Mouse (Mus musculus) bone marrow, adult 2 months (tissue): ENCODE results near the gene Pdzd8. TPM values are rescaled to one million over a fixed set of nuclear protein-coding genes. Genes with fewer than 3 reads are reported as not detected.

Experiments used
- H3K27ac ChIP-seq: fragments of 200-500 bp; 2 replicates; pipeline ENCODE4 v1.5.1; 2012; ENCODE audit warnings: low read depth, mild to moderate bottlenecking, control low read depth, inconsistent platforms, low read length; ENCODE audit not compliant: control insufficient read depth, poor library complexity, insufficient read depth
- H3K4me1 ChIP-seq: fragments of 200-500 bp; 2 replicates; pipeline ENCODE4 v1.6.1; 2011; ENCODE audit warnings: low read length; ENCODE audit not compliant: control insufficient read depth, insufficient read depth
- H3K4me3 ChIP-seq: fragments of 200-500 bp; replicated peaks from 2 replicates; pipeline ENCODE3; 2011; ENCODE audit warnings: mild to moderate bottlenecking, low read depth, low read length, control low read depth; ENCODE audit not compliant: control insufficient read depth
- CTCF ChIP-seq: fragments of 200-500 bp; IDR thresholded peaks from 2 replicates; pipeline ENCODE4 v1.5.1; 2011; ENCODE audit warnings: low read length, control low read depth; ENCODE audit not compliant: control insufficient read depth, insufficient read depth
- POLR2A ChIP-seq: fragments of 200-500 bp; IDR thresholded peaks from 2 replicates; pipeline ENCODE4 v1.6.1; 2011; ENCODE audit warnings: low read depth, mild to moderate bottlenecking, control low read depth, low read length, borderline replicate concordance; ENCODE audit not compliant: control insufficient read depth
- WGBS: fragments of 180-500 bp; shearing (Covaris S2); methylation state at CpG from one replicate; pipeline ENCODE4 v1.1.7; 2018; 5-methylcytosine and 5-hydroxymethylcytosine counted together
- polyA plus RNA-seq: library from polyadenylated mRNA; stranded (reverse); fragments of >200 nt; gene quantifications from 2 replicates; pipeline ENCODE4 v1.2.4, GENCODE M21; 2011; ENCODE audit warnings: low replicate concordance; ENCODE audit not compliant: missing spikeins, insufficient read depth, insufficient read length

Gene Pdzd8
- 8.8 and 13.6 TPM in 2 replicates for polyA plus RNA-seq

- TF ChIP-seq POLR2A = peak; percentile 61; the same call in 1 of the 2 replicates
- TF ChIP-seq CTCF = no peak
- WGBS = under 1% methylated on average over 78 of the region's 91 CpGs
- Histone ChIP-seq H3K4me1 (peaks cover 1% of the 10 kb centered on the region), H3K27ac (peak within 1 kb of the TSS; percentile 99), H3K4me3 (peak within 1 kb of the TSS; percentile 100)
Measured at GRCm38 (mm10) chr19:59345658-59346283, at the start of gene Pdzd8. TSS of gene Pdzd8 (minus strand) at chr19:59345780.

GRCm38 (mm10) chr19:59393777-59394441 lies 48.3 kb upstream of the Pdzd8 start:
- peaks cover 1% of the 10 kb centered on the region; the same call in 1 of the 2 replicates for H3K4me1 ChIP-seq
- 62% methylated on average over 8 of the region's 8 CpGs for WGBS
- H3K27ac ChIP-seq = no peak overlapping the region
- no peak overlapping the region for H3K4me3 ChIP-seq
- TF ChIP-seq CTCF = no peak
- no peak for TF ChIP-seq POLR2A

- Histone ChIP-seq H3K27ac (no peak overlapping the region), H3K4me3 (peak overlapping the region; percentile 24), H3K4me1 (peaks cover 5% of the 10 kb centered on the region)
- WGBS = 8% methylated on average over 15 of the region's 15 CpGs
- no peak for TF ChIP-seq POLR2A
- peak; percentile 55; the same call in 1 of the 2 replicates for TF ChIP-seq CTCF
Measured at GRCm38 (mm10) chr19:59388847-59389606, 43.4 kb upstream of the Pdzd8 start.

GRCm38 (mm10) chr19:59388399-59388798 lies 42.8 kb upstream of the Pdzd8 start:
- no peak overlapping the region for H3K4me3 ChIP-seq
- 71% methylated on average over 5 of the region's 5 CpGs for WGBS
- peaks cover 5% of the 10 kb centered on the region for H3K4me1 ChIP-seq
- no peak for TF ChIP-seq CTCF
- TF ChIP-seq POLR2A = no peak
- H3K27ac ChIP-seq = no peak overlapping the region

GRCm38 (mm10) chr19:59387178-59387577 lies 41.6 kb upstream of the Pdzd8 start:
- WGBS = 31% methylated on average over 1 of the region's 1 CpGs
- TF ChIP-seq POLR2A = no peak
- TF ChIP-seq CTCF = peak; percentile 65
- H3K4me3 ChIP-seq = no peak overlapping the region
- H3K27ac ChIP-seq = no peak overlapping the region
- H3K4me1 ChIP-seq = peaks cover 5% of the 10 kb centered on the region

GRCm38 (mm10) chr19:59384582-59385495 lies 39.3 kb upstream of the Pdzd8 start:
- peaks cover 5% of the 10 kb centered on the region for H3K4me1 ChIP-seq
- no peak overlapping the region for H3K4me3 ChIP-seq
- no peak for TF ChIP-seq CTCF
- TF ChIP-seq POLR2A = no peak
- H3K27ac ChIP-seq = no peak overlapping the region
- WGBS = 82% methylated on average over 7 of the region's 7 CpGs

GRCm38 (mm10) chr19:59382416-59382917 lies 36.9 kb upstream of the Pdzd8 start:
- Histone ChIP-seq H3K27ac (no peak overlapping the region), H3K4me1 (peaks cover 3% of the 10 kb centered on the region), H3K4me3 (no peak overlapping the region)
- TF ChIP-seq POLR2A = no peak
- 0 out of 2 replicates have a peak, but pooled peaks have one; percentile 24 for TF ChIP-seq CTCF
